Mouse (Mus musculus) lung, postnatal 25 days (tissue): Measurements from ENCODE around the gene Tigd3.
A peak's percentile ranks its signal among the peaks of the same experiment; 100 is the strongest.
"Not testable (repeated sequence)": the region's sequence is repeated elsewhere in the genome, so short reads cannot be mapped to it uniquely, and the experiment has no call there.

Experiments
- DNase-seq: peaks from one replicate; pipeline ENCODE4 v3.0.0; 2022; ENCODE audit warnings: low spot score

Tigd3 gene

DNA sequence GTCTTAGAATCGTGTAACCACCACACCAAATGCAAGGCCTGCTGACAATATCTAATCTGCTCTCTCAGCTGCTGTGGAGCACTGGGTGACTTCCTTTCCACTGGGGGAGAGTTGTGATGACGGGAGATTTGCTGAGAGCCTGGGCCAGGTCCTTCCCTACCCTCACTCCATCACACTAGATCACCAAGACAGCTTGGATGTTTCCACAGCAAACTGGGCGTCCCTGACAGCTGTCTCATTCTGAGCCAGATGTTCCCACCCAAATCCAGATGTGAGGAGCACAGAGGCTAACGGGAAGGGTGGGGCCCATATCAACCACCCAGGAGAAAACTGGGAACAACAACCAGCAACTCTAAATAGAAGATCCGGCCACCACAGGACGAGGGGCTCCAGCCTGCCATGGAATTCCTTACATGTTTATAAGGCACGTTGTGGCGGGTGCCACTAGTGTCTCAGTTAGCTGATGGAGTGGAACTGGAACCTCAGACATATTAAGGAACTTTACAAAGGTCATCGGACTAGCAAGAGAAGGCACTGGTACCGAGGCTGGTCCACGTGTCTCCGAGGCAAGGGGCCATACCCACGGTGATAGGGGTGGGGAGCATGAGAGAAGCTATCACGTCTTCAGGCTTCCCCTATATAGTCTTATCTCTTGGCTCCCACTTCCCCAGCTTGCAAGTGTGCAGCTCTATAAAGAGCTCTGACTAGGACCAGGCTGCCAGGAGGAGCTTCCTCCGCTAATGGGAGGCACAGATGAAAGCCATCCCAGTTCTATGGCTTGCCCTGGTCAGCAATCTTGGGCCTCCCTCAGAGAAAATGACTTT lies 28.4 kb upstream of the Tigd3 start:
- DNase-seq, result no peak

DNA sequence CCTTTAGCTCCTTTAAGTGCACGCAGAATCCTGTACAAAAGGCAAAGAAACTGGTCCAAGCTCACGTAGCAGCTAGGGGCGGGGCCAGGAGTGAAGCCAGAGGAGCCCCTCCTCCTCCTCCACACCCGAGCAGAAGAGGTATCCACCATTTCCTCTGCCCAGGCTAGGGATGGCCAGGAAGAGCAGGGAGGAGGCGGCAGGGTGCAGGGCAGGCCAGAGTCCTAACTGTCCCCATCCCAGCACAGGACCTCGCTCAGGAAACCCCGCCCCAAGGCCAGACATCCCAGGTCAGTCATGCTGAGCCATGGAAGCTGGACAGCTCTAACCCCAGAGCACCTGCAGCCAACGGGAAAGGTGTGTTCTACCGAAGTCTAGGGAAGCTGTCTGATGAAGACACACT lies 27.8 kb upstream of the Tigd3 start:
- DNase-seq, result no peak

DNA sequence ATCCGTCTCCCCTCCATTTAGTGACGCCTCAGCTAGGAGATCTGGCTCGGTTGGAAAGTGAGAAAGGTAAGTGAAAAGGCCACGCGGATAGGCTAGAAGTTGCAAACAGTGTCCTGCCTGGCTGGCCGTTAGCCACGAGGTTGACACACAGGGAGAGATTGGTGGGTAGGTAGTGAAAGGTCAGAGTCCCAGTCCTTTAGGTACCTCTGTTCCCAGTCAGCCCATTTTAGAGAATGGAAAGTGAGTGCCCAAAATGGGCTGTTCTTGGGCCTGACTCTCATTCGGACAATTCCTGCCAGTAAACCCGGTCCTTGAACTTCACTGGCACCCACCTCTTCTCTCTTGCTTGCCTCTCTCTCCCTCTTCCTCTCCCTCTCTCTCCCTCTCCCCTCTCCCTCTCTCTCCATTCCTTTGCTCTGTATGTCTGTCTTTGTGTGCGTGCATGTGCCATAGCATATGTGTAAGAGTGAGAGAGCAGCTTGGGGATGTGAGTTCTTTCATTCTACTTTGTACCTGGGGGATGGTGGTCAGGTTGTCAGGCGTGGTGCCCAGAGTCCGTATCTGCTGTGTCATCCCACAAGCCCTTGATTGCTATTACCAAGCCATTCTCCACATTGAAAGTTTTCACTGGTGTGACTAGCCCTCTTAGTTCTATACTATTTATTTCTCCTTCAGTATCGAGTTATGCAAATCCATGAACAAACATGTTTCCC lies 19.2 kb upstream of the Tigd3 start, which contains the start of gene Dpf2:
Gene Dpf2, minus strand, starts transcription at position 4 of the 713 bp plus-strand sequence.
- no peak for DNase-seq

DNA sequence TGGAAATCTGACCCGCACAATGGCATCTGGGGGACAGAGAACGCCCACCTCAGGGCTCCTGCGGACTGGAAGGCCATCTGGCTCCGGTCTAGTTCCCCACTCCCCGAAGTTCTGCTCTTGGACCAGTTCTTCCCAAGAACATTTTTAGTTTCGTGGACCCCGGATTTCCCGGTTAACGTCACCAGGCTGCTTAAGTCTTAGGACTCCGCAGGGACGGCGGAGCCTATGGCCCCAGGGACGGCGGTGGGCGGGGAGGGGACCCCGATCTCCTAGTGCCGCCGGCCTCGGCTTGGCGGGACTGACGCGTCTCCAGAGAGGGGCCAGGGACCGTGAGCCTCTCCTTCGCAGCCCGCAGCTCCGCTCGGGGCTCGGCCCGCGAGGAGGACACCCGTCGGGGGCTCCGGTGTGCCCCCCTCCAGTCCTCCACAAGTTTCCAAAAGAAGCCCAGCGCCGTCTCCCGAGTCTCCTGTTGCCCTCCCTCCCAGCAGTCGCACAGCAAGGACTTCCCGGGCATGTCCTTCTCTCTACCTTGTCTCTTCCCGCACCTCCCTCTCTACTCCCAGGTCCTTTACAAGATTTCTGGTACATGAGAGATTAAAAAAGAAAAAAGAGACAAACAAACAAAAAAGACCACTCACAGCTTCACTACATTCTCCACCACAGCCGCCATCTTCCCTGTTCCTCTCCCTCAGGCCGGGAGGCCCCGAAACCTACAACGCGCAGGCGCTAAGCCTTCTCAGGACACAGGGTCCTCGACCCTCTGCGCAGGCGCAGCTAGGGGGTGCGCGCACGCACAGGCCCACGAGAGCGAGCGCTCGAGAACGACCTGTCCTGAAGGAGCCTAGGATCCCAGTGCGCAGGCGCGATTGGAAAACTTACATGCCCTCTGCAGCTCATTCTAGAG lies 18.4 kb upstream of the Tigd3 start:
- peak; percentile 99 for DNase-seq

DNA sequence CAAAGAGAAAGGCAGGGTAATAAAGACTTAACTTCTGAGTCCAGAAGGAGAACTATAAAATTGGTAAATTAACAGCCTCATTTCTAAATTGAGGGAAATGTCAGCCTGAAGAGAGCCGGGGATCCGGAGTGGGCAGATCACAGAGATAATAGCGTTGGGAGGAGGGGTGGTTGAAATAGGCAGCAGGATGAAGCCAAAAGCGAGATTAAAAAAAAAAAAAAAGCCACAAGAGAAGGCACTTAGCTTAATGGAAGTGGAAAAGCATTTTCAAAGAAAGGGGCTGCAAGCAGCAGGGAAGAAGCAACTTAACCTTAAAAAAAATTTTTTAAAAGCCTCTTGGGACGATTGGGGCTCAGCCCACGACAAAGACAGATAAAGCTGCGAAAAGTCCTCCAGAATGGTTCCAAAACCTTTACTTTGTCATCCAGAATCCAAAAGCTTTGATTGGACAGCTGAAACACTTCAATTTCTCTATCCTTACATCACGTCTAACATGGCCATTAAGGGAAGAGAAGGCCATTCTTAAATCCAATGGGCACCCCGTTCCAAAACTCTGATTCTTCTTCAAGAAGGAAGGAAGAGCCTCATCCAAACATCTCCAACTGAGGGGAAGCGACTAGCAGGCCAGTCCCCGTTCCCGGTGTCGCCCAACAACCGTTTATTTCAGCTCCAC lies 17.6 kb upstream of the Tigd3 start:
- DNase-seq, result no peak

DNA sequence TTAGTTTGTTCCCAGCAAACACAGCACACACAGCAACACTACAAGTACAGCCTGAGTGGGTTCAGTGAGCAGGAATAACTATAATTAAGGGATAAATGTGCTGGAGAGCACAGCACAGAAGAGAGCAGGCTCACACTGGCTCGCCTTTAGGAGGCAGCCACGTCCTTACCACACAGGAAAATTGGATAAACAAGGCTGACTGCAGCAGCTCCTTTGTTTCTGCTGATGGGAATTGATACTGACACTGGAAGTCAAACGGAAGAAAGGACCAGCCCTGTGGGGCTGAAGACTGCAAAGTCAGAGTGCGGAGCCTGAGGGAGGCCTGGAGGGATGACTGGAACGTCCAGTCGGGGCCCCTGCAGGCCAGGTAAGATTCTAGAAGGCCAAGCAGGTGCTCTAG lies 16.3 kb upstream of the Tigd3 start:
- DNase-seq, result no peak

DNA sequence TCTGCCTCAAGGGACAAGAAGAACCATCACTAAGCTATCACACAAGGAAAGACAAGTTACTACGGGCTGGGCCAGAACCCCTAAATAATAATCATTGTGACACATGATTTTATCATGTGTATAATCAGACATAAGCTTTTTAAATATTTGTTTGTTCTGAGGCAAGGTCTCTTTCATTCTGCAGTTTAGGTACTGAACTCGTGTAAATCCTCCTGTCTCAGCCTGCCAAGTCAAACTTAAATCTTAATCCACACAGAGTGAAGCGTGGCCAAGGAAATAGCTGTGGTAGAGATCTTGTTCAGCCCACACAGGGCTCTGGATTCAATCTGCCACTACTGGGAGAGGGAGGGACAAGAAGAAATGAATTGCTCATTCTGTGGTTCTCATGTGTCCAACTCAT lies 13.3 kb upstream of the Tigd3 start:
- DNase-seq, result no peak

DNA sequence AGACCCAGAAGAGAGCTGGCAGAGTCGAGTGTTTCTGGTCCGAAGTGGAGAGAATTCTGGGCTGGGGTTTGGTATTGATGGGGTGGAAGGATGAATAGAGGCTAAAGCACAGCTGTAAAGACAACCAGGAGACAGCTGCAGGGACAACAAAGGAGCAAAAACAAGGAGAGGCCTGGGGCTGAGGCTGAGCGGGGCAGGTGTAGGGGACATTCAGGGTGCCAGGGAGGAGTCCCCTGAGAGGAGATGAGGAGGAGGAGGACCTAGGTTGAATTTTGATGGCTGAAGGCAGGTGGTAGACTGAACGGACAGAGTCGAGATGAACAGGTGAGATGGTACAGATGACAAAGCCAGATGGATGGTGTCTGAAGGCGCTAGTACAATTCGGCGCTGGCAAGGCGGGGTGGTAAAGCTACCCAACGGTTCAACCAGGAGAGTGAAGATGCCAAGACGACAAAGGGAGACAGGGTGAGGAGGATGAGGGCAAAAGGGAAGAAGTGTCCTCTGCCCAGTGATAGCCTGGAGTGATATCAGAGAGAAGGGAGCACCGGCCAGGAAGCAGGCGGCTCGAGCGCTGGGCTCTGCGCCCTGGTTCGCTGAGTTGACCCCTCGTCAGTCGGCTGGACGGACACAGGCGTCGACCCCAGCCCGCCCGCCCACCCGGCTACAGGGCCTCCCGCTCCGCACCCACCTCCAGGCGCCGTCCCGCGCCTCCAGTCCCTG lies 507 bp downstream of the Tigd3 start:
- no peak for DNase-seq

DNA sequence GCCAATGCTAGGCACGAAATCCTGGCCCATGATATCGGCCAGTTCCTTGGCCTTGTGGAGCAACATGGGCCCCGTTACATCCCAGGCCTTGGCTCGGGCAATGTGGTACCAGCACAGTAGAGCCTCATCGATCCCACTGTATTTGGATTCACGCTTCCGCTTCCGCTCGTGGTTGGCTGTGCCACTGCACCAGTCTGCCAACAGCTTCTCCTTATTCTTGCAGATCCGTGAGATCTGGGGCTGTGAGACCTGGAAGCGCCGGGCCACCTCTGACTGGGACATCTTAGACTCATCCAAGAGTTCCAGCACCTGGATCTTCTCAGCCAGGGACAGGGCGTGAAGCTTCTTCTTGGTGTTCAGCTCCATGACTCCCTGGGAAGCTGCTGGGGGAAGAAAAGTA lies 1.2 kb downstream of the Tigd3 start:
- no peak for DNase-seq

DNA sequence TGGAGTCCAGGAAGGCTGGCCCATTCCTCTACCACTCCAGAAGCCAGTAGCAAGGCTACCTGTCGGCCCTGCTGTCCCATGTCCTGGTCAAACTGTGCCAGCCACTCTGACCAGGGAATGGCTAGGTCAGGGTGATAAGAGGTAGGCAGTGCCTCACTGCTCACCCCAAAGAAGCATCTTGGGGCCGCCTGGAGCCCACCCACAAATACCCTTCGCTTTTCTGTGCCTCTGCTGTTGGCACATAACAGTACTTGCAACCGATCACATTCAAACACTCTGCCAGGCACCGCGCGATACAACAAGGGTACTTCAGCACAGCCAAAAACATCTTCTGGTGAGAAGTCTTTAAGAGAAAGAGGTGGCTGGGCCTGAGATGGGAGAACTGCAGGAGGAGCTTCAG lies 1.7 kb downstream of the Tigd3 start:
- DNase-seq, result no peak

DNA sequence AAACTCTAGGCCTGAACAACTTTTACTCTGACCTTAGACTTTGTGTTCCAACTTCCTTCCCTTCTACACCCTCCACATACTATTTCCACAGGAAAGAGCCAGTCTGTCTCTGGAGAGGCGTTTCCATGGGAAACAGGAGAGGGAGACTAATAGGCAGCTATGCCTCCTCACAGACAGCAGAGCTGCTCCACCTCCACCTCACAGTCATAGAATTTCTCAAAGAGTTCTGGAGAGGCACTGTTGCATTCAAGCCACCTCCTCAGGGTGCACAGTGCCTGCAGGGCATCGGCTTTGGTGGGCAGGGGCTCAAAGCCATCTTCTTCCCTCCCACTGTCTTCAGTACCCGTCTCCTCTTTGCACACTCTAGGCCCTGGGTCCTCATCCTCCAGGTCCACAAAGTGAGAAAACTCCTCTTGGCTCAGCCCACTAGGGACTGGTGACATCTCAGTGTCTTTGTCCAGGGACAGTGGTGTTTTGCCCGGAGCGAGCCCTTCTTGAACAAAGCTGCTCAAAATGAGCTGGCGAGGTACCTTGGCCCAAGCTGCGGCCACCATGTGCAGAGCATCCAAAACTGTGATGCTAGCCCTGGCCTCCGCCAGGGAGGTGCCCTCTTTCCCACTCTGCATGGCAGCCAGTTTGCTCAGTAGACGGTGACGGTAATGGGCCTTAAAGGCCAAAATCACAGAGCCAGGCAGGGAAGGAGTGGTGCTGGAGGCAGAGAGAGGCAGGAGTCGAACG lies 2.3 kb downstream of the Tigd3 start:
- DNase-seq, result no peak

DNA sequence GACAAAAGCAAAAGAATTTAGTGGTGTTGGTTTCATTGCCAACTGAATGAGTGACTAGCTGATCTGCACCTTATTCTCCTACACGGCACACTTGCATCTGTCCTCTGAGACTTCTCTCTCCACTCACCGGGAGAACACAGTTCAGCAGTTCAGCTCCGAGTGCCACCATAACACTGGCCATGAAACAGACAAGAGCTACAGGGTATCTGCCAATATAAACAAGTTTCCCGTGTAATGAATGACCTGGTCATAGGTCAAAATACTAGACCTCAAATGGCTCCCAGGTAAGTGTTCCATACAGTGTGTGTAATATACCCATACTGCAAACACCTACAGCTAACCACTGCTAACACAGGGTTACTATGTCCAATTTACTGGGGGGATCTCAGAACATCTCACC lies 4.7 kb downstream of the Tigd3 start:
- no peak for DNase-seq

DNA sequence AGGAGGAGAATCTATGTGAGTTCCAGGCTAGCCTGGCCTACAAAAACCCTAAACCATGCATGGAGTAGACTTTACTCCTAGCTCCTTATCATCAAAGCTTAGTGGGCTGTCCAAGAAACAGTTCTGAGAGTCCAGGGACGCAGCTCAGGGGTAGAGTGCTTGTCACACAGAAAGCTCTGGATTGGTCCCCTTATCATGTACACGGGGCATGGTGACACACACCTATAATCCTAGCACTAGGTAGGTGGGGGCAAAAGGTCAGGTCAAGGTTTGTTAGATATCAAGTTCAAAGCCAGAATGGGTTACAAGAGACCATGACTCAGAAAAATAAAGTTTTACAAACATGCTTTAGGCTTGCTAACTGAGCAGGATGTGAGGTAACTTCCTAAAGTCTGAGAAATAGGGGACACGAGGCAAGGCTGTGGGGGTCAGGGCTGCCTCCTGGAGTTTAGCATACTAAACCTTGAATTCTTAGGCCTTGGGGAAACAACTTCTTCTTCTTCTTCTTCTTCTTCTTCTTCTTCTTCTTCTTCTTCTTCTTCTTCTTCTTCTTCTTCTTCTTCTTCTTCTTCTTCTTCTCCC lies 6.6 kb downstream of the Tigd3 start:
- no peak for DNase-seq

DNA sequence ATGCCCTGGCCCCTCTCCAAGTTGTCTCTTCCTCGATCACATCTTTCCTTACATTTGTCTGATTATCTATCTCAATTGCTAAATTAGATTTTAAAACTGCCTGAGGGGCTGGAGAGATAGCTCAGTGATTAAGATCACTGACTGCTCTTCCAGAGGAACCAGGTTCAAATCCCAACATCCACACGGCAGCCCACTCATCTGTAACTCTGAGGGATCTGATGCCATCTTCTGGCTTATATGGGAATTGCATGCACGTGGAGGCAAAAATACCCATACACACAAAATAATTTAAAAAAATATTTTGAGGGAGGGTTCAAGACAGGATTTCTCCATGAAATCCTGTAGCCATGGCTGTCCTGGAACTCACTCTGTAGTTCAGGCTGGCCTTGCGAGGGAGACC lies 8.1 kb downstream of the Tigd3 start:
- DNase-seq, result no peak

DNA sequence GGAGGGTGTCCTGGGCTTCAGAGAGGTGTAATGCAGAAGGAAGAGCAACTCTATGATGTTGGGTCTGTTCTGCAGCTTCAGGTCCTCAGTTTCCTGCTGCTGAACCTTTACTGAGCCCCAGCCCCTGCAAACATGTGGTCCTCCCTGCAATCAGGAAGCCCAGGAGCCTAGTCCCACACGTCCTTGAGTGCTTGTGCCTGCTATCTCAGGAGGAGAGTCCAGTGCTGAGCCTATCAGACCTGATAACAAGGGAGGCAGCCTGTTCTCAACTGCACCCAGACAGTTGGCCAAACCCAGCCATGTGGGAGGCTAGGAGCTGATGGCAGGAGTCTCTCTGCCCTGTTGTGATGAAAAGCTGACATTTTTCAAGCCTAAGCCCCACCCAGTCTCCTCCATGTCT lies 10.0 kb downstream of the Tigd3 start:
- no peak for DNase-seq

DNA sequence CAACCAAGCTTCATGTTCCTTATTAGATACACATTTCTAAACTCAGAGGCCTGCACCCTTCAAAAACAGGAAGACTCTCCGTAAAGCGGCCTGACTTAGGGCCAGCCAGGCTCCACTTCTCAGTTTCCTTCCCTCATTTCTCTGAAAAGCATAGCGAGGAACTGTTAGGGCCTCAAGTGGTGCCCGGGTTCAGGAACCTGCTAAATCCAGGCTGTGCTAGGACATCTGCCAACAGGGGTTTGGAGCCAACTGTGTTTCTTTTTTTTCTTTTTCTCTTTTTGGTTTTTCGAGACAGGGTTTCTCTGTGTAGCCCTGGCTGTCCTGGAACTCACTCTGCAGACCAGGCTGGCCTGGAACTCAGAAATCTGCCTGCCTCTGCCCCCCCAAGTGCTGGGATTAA lies 11.9 kb downstream of the Tigd3 start:
- not testable (repeated sequence) for DNase-seq

DNA sequence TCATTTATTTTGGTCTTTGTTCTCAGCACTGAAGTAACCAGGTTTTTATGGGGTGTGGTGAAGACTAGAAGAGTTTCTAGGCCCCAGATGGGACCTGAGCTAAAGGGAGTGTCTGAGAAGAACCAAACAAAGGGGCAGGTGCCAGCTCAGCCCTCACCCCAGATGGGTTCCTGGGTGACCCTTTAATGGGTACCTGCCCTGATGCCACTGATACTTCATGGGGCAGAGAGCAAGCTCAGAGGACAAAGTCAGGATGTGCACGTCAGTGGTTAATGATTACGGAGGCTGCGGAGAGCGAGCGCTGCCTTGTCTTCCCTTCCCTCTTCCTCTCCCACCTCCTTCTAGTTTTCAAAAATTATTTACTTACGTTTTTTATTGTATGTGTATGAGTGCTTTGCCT lies 12.8 kb downstream of the Tigd3 start:
- no peak for DNase-seq

DNA sequence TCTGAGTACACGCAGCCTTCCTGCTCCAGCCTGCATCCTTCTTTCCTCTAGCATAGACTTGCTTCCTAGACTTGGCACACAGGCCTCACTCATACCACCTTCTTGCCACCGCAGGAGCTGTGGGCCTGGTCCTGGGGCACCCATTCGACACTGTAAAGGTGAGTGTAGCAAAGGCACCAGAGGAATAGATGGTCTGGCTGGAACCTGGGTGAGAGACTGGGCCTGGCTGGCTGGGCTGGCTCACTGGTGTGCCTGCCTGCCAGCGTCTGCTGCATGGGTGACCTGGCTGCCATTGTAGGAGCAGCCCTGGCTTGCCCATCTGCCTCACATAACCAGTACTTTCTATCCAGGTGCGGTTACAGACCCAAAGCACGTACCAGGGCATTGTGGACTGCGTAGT lies 14.2 kb downstream of the Tigd3 start:
- DNase-seq, result no peak

DNA sequence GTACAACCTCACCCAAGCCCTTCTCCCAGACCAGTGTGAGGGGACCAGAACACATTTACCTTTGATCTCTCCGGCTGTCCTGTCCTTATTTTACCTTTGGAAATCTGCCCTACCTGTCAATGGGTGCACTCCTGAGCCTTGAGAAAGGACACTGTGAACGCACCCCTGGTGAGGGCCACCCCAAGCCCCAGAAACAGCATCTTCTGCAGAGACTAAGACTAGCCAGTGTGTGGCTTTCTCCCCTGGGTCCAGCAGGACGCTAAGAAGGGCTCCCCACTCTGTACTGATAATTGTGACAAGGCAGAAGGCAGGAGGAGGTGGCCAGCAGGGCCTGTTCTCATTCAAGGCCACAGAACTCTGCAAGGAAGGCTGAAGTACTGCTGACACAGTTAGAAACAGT lies 15.0 kb downstream of the Tigd3 start:
- DNase-seq, result no peak

DNA sequence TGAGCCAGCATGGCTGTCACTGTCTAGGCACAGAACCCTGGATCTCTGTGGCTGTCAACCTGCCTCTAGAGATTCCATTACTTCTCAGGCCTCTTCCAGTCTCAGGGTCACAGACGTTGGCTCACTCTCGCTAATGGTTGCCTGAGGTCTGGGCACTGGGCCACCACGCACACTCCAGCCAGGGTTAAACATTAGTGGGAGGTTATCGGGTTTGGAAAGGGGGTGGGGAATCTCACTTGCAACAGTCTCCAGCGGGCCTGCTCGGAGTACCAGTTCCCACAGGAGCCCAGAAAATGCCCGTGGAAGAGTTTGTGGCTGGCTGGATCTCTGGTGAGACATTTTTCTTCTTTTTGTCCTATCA lies 15.6 kb downstream of the Tigd3 start:
- peak; percentile 70 for DNase-seq
